Mouse (Mus musculus) hindbrain, embryonic 13.5 days (tissue): ENCODE results near the gene Macrod2. TPM values are rescaled to one million over a fixed set of nuclear protein-coding genes. Genes with fewer than 3 reads are reported as not detected.

Experiments
- ATAC-seq: fragments of 200-750 bp; cut with Nextera tagmentation; 2 replicates; pipeline ENCODE4 v1.8.0; 2017; ENCODE audit warnings: moderate TSS enrichment; ENCODE audit not compliant: low FRiP score
- H3K27ac ChIP-seq: fragments of 300-500 bp; sonication (generic); 2 replicates; pipeline ENCODE4 v1.5.1; 2015; ENCODE audit warnings: inconsistent platforms, mild to moderate bottlenecking, moderate library complexity
- H3K27me3 ChIP-seq: fragments of 300-500 bp; sonication (generic); 2 replicates; pipeline ENCODE4 v1.6.1; 2015; ENCODE audit warnings: mild to moderate bottlenecking, inconsistent platforms
- H3K36me3 ChIP-seq: fragments of 300-500 bp; sonication (generic); 2 replicates; pipeline ENCODE4 v1.6.1; 2015; ENCODE audit warnings: mild to moderate bottlenecking, inconsistent platforms
- H3K4me1 ChIP-seq: fragments of 300-500 bp; sonication (generic); replicated peaks from 2 replicates; pipeline ENCODE4 v1.6.1; 2015; ENCODE audit warnings: inconsistent platforms
- H3K4me2 ChIP-seq: fragments of 300-500 bp; sonication (generic); 2 replicates; pipeline ENCODE4 v1.6.1; 2015; ENCODE audit warnings: inconsistent platforms, mild to moderate bottlenecking, moderate library complexity
- H3K4me3 ChIP-seq: fragments of 300-500 bp; sonication (generic); 2 replicates; pipeline ENCODE4 v1.5.1; 2015; ENCODE audit warnings: mild to moderate bottlenecking, inconsistent platforms
- H3K9ac ChIP-seq: fragments of 300-500 bp; sonication (generic); 2 replicates; pipeline ENCODE4 v1.6.1; 2015; ENCODE audit warnings: mild to moderate bottlenecking, inconsistent platforms
- H3K9me3 ChIP-seq: fragments of 300-500 bp; sonication (generic); 2 replicates; pipeline ENCODE4 v1.6.1; 2016; ENCODE audit warnings: inconsistent platforms
- WGBS: fragments of 180-500 bp; shearing (Covaris S2); methylation state at CpG from one replicate; pipeline ENCODE4 v1.1.7; 2015; 5-methylcytosine and 5-hydroxymethylcytosine counted together
- polyA plus RNA-seq: library from polyadenylated mRNA; unstranded; fragments of >200 nt; fragmentation: Nextera tagmentation; extraction: Ambion mirVana; gene quantifications from 2 replicates; pipeline ENCODE4 v1.2.1, GENCODE M21; 2015

Gene Macrod2
- polyA plus RNA-seq, 1 experiment from 2014 or later = 74.7 TPM

DNA sequence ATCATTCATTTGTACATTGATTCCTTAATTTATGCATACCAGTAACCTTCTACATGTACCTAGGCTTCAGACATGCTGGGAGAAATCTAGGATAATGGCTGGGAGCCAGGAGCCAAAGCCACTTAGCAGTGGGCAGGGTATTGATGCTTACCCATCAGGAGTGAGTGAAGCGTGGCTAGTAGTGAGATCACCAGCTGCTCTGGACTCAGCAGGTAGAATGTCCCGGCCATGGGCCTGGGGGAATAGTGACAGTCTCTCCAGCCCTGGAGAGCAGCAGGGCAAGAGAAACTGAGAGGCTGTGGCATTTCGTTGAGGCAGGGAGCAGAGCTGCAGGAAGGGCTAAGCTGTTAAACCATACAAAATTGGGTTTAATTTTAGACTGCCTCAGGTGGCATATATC, 435.0 kb downstream of the Macrod2 start:
- Histone ChIP-seq H3K36me3 (no peaks in the 10 kb centered on the region), H3K9me3 (no peaks in the 10 kb centered on the region), H3K27ac (no peak overlapping the region), H3K4me1 (no peaks in the 10 kb centered on the region), H3K9ac (no peak overlapping the region), H3K4me2 (no peak overlapping the region), H3K4me3 (no peak overlapping the region), H3K27me3 (no peaks in the 10 kb centered on the region)
- WGBS = 62% methylated on average over 3 of the region's 3 CpGs
- no peak for ATAC-seq

GRCm38 (mm10) chr2:140839371-140839770, 444.3 kb downstream of the Macrod2 start:
- H3K27ac ChIP-seq = no peak overlapping the region
- H3K4me1 ChIP-seq = no peaks in the 10 kb centered on the region
- 30% methylated on average over 2 of the region's 2 CpGs for WGBS
- ATAC-seq = peak; percentile 50; the same call in 1 of the 2 replicates
- H3K9me3 ChIP-seq = no peaks in the 10 kb centered on the region
- H3K4me3 ChIP-seq = no peak overlapping the region
- no peaks in the 10 kb centered on the region for H3K36me3 ChIP-seq
- no peaks in the 10 kb centered on the region for H3K27me3 ChIP-seq
- no peak overlapping the region for H3K4me2 ChIP-seq
- no peak overlapping the region for H3K9ac ChIP-seq

DNA sequence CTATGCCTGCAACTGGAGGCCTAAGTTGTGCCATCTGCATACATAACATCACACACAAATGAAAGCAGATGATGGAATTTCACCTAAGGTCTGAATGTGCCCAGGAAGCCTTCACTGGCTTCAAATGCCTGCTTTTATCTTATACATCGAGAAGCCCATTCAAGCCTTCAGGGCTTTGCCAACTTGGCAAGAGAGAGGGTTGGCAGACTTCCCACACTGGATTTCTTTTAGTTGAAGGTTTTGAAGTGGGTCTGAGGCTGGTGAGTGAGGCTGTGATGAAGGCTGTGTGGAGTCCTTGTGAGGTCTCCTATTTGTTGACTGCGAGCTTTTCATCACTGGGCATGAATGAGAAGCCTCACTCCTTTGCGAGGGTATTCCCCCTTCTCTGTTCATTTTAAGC, 444.8 kb downstream of the Macrod2 start:
- Histone ChIP-seq H3K36me3 (no peaks in the 10 kb centered on the region), H3K9me3 (no peaks in the 10 kb centered on the region), H3K27ac (no peak overlapping the region), H3K9ac (no peak overlapping the region), H3K4me2 (no peak overlapping the region), H3K4me1 (no peaks in the 10 kb centered on the region), H3K27me3 (no peaks in the 10 kb centered on the region), H3K4me3 (no peak overlapping the region)
- ATAC-seq = peak; percentile 89
- 37% methylated on average over 3 of the region's 3 CpGs for WGBS

DNA sequence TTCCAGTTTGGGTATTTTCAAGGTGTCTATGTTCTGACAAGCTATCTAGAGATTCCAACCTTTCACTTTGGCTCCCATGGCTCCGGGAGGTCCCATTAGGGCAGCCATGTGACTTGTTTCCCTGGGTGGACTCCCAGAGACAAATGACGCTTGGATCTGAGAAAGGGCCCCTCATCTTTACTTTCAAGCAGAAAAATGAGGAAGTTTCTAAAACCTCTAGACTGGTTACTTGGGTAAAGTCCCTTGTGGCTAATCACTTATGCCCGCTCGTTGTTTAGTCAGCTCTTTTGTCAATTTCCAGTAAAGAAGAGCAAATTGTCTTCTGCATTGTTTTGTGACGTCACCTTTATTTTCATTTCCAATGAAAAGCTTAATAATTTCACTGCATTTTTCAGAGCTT, 448.9 kb downstream of the Macrod2 start:
- 82% methylated on average over 5 of the region's 5 CpGs for WGBS
- ATAC-seq = no peak
- Histone ChIP-seq H3K27ac (no peak overlapping the region), H3K9ac (no peak overlapping the region), H3K4me1 (no peaks in the 10 kb centered on the region), H3K27me3 (no peaks in the 10 kb centered on the region), H3K4me2 (no peak overlapping the region), H3K9me3 (no peaks in the 10 kb centered on the region), H3K4me3 (no peak overlapping the region), H3K36me3 (no peaks in the 10 kb centered on the region)

DNA sequence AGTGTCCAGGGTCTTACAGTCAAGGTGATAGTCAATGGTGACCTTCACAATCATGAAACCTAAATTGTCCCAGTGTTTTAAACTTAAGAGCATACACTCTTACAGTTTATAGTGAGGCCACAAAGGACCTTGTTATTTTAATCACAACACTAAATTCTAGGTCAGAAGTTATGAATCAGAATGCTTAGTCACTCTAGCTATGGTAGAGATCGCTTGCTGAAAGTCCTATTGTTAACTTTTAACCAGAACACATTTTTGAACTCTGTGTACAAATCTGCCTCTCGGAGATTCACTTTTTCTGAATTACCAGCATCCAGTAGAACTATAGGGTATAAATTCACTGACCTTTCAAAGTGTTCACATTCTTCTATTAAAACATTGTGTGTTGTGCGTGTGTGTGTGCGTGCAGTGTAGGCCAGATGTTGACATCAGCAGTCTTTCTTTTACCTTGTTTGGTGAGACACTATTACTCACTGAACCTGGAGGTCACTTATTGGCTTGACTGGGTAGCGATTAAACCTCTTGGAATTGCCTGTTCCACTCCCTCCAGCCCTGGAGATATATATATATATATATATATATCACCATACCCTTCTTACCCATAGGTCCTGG, 452.8 kb downstream of the Macrod2 start:
- H3K9me3 ChIP-seq = no peaks in the 10 kb centered on the region
- H3K4me2 ChIP-seq = no peak overlapping the region
- H3K27ac ChIP-seq = no peak overlapping the region
- WGBS = 94% methylated on average over 5 of the region's 5 CpGs
- no peaks in the 10 kb centered on the region for H3K27me3 ChIP-seq
- H3K36me3 ChIP-seq = no peaks in the 10 kb centered on the region
- no peak for ATAC-seq
- no peak overlapping the region for H3K4me3 ChIP-seq
- no peaks in the 10 kb centered on the region for H3K4me1 ChIP-seq
- H3K9ac ChIP-seq = no peak overlapping the region

DNA sequence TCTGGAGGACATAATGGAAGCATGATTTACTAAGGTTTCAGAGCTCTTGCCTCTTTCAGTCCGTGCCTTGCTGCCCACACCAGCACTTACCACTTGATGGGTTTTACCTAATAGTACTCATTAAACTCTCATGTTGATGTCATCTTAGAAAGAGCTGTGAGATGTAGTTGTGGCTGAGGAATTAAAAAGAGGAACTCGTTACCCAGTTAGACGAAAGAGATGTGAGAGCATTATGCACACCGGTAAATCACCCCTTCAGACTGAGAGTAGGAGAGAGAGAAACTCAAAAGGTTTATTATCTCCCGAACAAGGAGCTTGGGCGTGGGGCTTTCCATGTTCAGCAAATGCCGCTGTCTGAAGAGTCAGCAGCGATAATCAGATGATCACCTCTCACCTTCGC, 458.4 kb downstream of the Macrod2 start:
- 86% methylated on average over 9 of the region's 9 CpGs for WGBS
- Histone ChIP-seq H3K27ac (no peak overlapping the region), H3K9me3 (no peaks in the 10 kb centered on the region), H3K4me2 (no peak overlapping the region), H3K9ac (no peak overlapping the region), H3K4me1 (no peaks in the 10 kb centered on the region), H3K27me3 (no peaks in the 10 kb centered on the region), H3K36me3 (no peaks in the 10 kb centered on the region), H3K4me3 (no peak overlapping the region)
- ATAC-seq = no peak

- Histone ChIP-seq H3K9ac (no peak overlapping the region), H3K4me2 (no peak overlapping the region), H3K9me3 (no peaks in the 10 kb centered on the region), H3K27me3 (no peaks in the 10 kb centered on the region), H3K27ac (no peak overlapping the region), H3K4me1 (no peaks in the 10 kb centered on the region), H3K36me3 (no peaks in the 10 kb centered on the region), H3K4me3 (no peak overlapping the region)
- WGBS = 91% methylated on average over 1 of the region's 1 CpGs
- no peak for ATAC-seq
These were observed 466.2 kb downstream of the Macrod2 start for GRCm38 (mm10) chr2:140861356-140861755.

- WGBS = 85% methylated on average over 4 of the region's 4 CpGs
- Histone ChIP-seq H3K4me3 (no peak overlapping the region), H3K27ac (no peak overlapping the region), H3K4me2 (no peak overlapping the region), H3K36me3 (no peaks in the 10 kb centered on the region), H3K27me3 (no peaks in the 10 kb centered on the region), H3K4me1 (no peaks in the 10 kb centered on the region), H3K9me3 (no peaks in the 10 kb centered on the region), H3K9ac (no peak overlapping the region)
- ATAC-seq = no peak
These were observed 467.6 kb downstream of the Macrod2 start for GRCm38 (mm10) chr2:140862736-140863135.

DNA sequence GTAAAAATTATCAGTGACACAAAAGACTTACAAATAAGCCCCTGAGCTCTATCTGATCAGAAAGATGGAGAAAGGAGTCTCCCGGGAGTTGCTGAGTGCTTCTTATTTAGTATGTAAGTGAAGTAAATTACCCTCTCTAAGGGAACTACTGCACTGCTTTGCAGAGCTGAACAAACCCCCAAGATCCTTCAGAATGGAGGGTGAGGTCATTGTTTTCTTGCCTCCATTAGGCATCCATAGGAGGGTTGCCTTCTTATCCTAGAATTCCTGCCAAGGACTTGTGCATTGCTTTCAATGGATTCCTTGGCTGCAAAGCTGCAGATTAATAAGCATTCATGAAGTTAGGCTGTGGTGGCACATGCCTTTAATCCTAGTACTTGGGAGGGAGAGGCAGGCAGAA, 470.5 kb downstream of the Macrod2 start:
- Histone ChIP-seq H3K4me1 (no peaks in the 10 kb centered on the region), H3K4me2 (no peak overlapping the region), H3K36me3 (no peaks in the 10 kb centered on the region), H3K9me3 (no peaks in the 10 kb centered on the region), H3K27ac (no peak overlapping the region), H3K9ac (no peak overlapping the region), H3K27me3 (no peaks in the 10 kb centered on the region), H3K4me3 (no peak overlapping the region)
- no peak for ATAC-seq
- WGBS = 84% methylated on average over 1 of the region's 1 CpGs

GRCm38 (mm10) chr2:140867116-140867515, 472.0 kb downstream of the Macrod2 start:
- Histone ChIP-seq H3K9ac (no peak overlapping the region), H3K27me3 (no peaks in the 10 kb centered on the region), H3K4me2 (no peak overlapping the region), H3K36me3 (no peaks in the 10 kb centered on the region), H3K4me3 (no peak overlapping the region), H3K4me1 (no peaks in the 10 kb centered on the region), H3K27ac (no peak overlapping the region), H3K9me3 (no peaks in the 10 kb centered on the region)
- WGBS = 94% methylated on average over 5 of the region's 5 CpGs
- ATAC-seq = no peak

- no peaks in the 10 kb centered on the region for H3K9me3 ChIP-seq
- H3K27me3 ChIP-seq = no peaks in the 10 kb centered on the region
These were observed 490.1 kb downstream of the Macrod2 start for GRCm38 (mm10) chr2:140885176-140885575.

GRCm38 (mm10) chr2:140890683-140891082, 495.6 kb downstream of the Macrod2 start:
- no peaks in the 10 kb centered on the region for H3K9me3 ChIP-seq
- H3K4me1 ChIP-seq = no peaks in the 10 kb centered on the region
- no peak for ATAC-seq
- H3K27me3 ChIP-seq = no peaks in the 10 kb centered on the region
- H3K9ac ChIP-seq = no peak overlapping the region
- no peak overlapping the region for H3K4me3 ChIP-seq
- no peak overlapping the region for H3K4me2 ChIP-seq
- no peak overlapping the region for H3K27ac ChIP-seq
- no peaks in the 10 kb centered on the region for H3K36me3 ChIP-seq

More at GRCm38 (mm10) chr2:140885176-140885575, 490.1 kb downstream of the Macrod2 start:
- H3K4me3 ChIP-seq = no peak overlapping the region
- ATAC-seq = no peak
- no peak overlapping the region for H3K27ac ChIP-seq
- H3K36me3 ChIP-seq = no peaks in the 10 kb centered on the region
- no peak overlapping the region for H3K9ac ChIP-seq
- H3K4me2 ChIP-seq = no peak overlapping the region
- no peaks in the 10 kb centered on the region for H3K4me1 ChIP-seq

DNA sequence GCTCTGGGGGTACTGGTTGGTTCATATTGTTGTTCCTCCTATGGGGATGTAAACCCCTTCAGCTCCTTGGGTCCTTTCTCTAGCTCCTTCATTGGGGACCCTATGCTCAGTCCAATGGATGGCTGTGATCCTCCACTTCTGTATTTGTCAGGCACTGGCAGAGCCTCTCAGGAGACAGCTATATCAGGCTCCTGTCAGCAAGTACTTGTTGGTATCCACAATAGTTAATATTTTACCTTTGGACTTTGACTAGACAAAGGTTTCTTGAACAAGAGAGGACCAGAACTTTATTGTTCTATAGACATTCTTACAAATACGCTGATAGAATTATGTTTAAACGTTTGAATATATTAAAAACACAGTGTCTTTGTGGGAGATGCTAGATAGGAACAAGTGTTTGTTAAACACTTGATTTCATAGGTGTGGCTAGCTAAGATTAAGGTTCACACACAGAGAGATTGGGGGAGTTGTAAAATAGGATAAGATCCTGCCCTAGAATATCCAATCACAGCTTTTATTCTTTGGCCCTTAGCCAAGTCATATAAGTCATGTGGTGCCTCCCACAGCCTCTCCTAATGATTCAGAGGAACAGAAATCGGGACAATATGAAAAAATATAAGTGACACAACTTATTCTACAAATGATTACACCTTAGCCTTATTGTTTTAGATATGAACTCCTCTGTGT, 501.4 kb downstream of the Macrod2 start:
- Histone ChIP-seq H3K27me3 (no peaks in the 10 kb centered on the region), H3K9me3 (no peaks in the 10 kb centered on the region), H3K4me3 (no peak overlapping the region), H3K4me2 (no peak overlapping the region), H3K27ac (no peak overlapping the region), H3K4me1 (no peaks in the 10 kb centered on the region; the same call in 1 of the 2 replicates), H3K9ac (no peak overlapping the region), H3K36me3 (no peaks in the 10 kb centered on the region)
- 81% methylated on average over 3 of the region's 3 CpGs for whole genome bisulfite sequencing
- no peak for ATAC-seq
